Mouse (Mus musculus): ENCODE measurements around the gene Sec24b.
A peak's percentile ranks its signal among the peaks of the same experiment; 100 is the strongest.

Sec24b gene

GRCm38 (mm10) chr3:130061281-130061680 lies at the start of gene Sec24b:
Gene Sec24b, minus strand, starts transcription at chr3:130061553.
- peak in 1 of 2 experiments; percentile 16 for DNase-seq (ENCODE audit: low spot score in 2 of 2)

DNA sequence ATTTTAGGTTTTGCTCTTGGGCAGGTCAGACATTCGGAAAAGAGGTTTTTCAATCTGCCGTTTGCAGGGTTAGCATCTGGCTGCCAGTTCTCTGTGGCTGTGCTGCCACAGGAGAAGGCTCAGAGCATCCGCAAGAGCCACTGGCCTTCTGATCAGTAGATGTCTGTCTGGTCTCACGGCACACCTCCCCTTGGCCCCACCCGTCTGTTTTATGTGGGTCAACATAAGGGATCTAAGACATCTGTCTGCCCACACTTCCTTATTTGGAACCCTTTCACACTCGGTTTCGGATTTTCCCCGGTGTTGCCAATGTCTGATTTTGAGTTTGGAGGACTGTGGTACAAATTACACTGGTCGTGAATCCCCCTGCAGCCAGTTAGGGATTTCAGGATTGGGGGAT lies 43.1 kb upstream of the Sec24b start:
- DNase-seq (ENCODE audit: low spot score in 2 of 2), result no peak

DNA sequence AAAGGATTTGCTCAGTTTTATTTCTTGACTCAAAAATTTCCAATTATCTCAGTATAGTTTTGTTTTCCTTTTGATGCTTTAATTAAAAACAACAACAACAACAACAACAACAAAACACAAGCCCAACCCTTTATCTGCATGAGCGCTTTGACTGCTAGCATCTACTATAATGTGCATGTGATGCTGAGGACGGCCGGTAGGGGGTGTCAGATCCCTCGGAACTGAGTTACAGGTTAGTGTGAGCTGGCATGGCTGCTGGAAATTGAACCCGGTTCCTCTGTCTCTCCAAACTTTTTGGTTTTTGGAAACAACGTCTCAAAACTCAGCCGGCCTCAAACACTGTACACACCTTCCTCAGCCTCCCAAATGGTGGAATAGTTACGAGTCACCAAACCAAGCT lies 42.1 kb upstream of the Sec24b start:
- peak in 1 of 2 experiments; percentile 22 for DNase-seq (ENCODE audit: low spot score in 2 of 2)

- peak in 1 of 2 experiments; percentile 45 for DNase-seq (ENCODE audit: low spot score in 2 of 2)
Observed at GRCm38 (mm10) chr3:130095160-130095781, 33.9 kb upstream of the Sec24b start.

GRCm38 (mm10) chr3:130094125-130094704 lies 32.9 kb upstream of the Sec24b start:
- no peak for DNase-seq (ENCODE audit: low spot score in 2 of 2)

DNA sequence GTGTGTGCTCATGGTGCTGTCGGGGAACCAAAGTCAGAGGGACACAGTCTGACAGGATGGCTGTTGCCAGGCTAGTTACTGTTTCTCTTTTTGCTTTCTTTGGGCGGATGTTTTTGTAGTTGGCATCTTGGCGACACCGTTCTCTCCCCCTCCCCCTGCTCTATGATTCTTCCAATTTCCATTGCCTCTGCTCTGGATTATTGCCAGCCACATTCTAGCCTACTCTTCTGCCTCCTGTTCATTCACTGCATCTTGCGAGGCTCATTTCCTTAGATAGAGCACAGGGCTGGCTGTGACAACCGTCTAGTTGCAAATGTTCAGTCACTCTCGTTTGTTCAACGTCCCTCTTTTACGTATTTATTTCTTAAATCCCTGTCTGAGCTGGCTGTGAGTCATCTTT lies 29.1 kb upstream of the Sec24b start:
- no peak for DNase-seq (ENCODE audit: low spot score in 2 of 2)

GRCm38 (mm10) chr3:130088654-130089053 lies 27.3 kb upstream of the Sec24b start:
- DNase-seq (ENCODE audit: low spot score in 2 of 2), result no peak

GRCm38 (mm10) chr3:130087466-130087865 lies 26.1 kb upstream of the Sec24b start:
- DNase-seq (ENCODE audit: low spot score in 2 of 2), result no peak

DNA sequence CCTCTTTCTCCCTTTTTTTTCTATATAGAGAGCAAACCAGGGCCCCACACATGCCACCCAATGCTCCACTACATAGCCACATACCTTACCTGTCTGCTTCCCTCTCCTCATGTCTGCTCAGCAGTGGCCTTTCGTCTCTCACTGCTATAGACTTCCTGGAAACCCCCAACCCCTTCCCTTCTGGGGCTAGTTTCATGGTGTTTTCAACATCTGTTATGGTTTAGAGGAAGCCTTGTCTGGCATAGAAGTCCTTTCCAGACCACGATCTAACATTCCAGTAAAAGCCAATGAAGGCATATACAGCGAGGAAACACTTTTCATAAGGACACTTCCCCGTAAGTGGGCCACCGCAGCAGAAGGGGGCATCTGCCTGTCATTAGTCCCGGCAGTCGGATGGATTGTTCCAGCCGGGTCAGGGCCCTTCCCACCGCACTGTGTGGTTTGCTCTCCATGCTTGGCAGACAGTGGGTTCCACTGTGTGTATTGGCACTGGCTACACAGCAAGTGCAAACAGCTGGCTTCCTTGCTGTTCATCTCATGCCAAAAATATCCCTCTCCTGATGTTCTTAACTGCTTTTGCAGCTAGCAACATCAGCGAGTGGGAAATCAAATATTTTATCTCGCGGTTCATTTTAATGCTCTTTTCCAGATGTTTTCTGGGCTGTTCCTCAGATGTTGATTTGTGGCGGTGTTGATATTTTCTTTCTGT lies 25.2 kb upstream of the Sec24b start:
- DNase-seq (ENCODE audit: low spot score in 2 of 2), result no peak

DNA sequence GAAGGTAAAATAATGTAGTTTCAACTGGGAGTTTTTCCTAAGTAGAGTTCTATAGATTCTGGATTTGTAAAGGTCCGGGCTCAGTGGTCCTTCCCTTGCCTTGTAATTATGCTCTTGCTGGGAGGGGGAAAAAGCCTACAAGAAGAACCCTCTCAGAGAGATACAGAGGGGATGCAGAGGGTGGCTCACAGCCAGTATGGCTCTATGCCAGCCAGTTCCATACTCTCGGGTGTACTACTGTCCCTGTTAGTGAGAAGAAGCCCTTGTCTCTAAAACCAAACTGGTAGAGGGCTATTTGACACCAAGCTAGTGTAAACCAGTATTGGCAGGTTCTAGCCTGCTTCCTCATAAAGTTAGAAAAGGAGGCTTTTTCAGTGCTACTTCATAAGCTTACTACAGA lies 22.0 kb upstream of the Sec24b start:
- peak in 1 of 2 experiments; percentile 17 for DNase-seq (ENCODE audit: low spot score in 2 of 2)

DNA sequence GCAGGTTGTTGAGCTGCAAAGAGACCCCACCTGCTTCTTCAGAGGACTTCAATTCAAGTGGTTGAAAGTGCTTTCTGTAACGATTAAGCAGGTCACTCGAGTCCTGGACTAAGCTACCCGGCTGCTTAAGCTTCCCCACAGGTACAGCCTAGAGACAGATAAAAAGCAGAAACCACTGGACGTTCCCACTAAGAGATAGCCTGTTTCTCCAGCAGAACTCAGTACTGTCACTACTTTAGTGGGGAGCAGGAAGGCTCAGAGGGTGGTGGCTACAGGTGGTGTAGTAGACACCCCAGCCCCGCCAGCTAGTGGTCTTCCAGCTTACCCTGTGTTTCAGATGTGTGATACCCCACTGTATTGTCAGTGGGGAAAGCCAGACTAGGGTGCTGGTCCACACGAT lies 19.3 kb upstream of the Sec24b start:
- no peak for DNase-seq (ENCODE audit: low spot score in 2 of 2)

- DNase-seq (ENCODE audit: low spot score in 2 of 2), result peak in 1 of 2 experiments; percentile 58
Observed at GRCm38 (mm10) chr3:130079794-130080193, 18.4 kb upstream of the Sec24b start.

- no peak for DNase-seq (ENCODE audit: low spot score in 2 of 2)
Observed at GRCm38 (mm10) chr3:130077291-130077690, 15.9 kb upstream of the Sec24b start.

DNA sequence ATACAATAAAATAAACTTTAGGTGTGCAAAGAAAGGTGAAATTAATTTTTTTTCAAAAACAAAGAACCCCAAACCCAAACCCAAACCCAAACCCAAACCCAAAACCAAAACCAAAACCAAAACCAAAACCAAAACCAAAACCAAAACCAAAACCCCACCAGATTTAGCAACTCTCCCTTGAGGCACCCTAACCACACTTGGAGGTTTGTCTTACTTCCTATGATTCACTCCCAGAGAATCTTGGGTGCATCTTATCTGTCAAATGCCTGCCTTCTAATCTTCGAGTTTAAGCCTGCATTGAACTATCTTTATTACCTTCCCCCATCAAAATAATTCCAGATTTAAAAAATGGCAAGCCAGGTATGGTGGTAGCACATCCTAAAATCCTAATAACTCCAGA lies 14.4 kb upstream of the Sec24b start:
- no peak for DNase-seq (ENCODE audit: low spot score in 2 of 2)

DNA sequence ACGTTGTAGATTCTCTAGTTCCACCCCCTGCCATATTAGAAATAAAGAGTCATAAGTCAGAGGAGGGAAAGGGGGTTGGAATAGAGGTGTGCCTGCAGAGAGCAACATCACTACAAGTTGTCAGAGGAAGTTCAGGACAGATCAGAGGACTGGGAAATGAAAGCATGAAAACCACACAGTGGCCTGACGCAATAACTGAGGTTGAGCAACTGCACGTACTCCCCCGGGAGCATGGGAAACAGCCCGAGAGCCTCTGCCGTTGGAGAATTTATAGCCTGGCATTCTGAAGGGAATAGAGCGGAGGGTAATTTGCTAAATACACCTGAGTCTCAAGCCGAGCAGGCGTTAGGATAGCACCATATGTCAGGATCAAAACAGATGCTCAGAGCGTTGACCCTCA lies 11.7 kb upstream of the Sec24b start:
- no peak for DNase-seq (ENCODE audit: low spot score in 2 of 2)

- DNase-seq (ENCODE audit: low spot score in 2 of 2), result no peak
Observed at GRCm38 (mm10) chr3:130071918-130072317, 10.6 kb upstream of the Sec24b start.

DNA sequence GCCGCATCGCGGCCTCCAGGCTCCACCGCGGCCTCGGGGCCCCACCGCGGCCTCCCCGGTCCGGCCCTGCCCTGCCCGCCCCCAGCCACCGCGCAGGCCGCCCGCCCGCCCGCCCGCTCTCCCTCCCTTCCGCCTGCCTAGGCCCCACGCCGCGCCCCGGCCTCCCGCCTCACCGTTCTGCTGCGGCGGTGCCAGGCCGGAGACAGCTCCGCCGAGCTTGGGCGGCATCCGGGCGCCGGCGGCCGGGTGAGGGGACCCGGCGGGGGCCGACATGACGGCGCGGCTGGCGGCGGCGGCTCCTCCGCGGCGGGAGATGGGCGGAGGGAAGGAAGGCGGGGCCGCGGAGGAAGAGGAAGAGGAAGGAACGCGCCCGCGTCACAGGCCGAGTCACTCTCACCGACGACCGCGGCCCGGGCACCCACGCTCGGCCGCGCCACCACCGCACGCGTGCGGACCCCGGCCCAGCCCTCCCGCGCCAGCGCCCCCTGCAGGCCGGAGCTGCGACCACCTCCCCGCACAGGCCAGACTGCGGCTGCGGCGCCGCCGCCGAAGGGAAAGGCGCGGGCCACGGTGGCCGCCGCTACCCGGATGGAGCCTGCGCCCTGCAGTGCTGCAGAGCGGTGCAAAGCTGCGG lies 840 bp downstream of the Sec24b start:
- DNase-seq (ENCODE audit: low spot score in 2 of 2), result peak; percentile 89 to 93

DNA sequence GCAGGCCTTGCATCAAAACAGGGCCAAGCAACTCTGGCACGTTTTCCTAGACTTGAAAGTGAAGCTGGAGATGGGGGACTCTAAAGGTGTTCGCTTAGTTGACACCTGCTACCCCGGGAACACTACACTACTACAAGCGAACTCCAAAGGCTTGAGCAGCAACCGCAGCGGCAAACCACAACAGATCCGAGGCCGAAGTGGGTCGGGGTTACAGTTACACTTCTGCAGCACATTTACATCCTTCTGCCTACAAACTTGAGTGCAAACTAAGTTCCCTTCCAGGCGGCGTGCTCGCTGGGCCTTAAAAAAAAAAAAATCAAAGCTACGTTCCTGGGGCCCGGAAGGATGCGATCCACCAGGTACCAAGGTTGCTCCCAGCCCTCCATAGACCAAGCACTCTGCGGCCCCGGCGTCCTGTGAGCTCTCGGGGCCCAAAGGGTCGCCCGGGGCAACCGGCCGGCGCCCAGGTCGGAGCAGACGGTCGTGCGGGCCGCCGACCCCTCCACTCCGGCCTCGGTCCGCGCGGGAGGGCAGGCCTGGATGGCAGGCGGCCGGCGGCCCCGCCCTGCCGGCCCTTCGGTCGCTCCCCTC lies 1.5 kb downstream of the Sec24b start:
- DNase-seq (ENCODE audit: low spot score in 2 of 2), result peak in 1 of 2 experiments; percentile 38

DNA sequence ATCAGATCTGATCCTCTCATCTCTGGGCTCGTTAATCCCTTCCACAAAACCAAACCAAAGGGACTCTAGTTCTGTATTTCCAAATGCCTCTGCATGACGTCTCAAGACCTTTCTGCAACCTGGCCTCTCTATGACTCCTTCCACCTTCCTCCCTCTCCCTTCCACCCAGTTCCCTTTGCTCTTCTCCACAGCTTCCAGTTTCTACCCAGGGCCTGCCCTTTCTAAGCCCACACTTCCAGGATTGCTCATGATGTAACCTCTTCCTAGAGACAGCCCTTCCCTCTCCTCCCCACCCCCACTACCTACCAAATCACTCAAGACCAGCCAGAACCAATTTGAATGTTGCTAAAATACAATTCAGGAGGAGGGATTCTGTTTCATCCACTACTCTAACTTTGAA lies 2.9 kb downstream of the Sec24b start:
- no peak for DNase-seq (ENCODE audit: low spot score in 2 of 2)

DNA sequence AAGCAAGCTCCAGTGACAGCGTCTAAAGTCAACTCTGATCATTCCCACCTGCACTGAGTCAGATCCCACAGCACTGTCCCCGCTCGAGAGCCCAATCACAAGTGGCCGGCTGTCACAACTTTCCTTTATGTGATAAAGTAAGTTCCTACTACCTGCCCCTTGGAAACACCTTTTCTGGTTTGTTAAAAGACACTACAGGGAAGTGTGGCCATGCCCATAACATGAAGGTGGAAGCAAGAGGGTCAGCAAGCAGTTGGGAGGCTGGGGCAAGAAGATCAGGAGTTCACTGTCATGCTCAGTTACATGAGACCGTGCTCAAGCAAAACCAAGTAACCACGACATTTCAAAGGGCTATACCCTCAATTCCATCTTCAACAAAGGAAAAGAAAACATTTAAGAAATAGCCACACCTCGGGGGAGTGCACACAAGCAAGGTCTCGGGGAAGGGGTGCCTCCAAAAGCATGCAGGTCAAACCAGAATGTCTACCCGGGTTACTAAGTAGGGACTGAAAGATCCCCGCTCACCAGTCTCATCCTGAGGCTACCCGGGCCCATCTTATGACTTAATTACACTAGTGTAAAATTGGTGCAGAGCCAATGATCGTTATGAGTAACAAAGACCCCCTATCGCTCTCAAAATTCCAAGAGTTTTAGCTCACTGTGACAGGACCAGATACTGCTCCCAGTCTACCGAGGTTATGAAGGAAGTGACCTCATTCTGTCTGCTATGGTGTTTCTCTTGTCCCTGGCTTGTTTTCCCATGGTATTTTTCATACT lies 3.6 kb downstream of the Sec24b start:
- no peak for DNase-seq (ENCODE audit: low spot score in 2 of 2)
